Mouse (Mus musculus) myocyte (in vitro differentiated cells): Measurements from ENCODE around the gene Ptprz1. TPM values are rescaled to one million over a fixed set of nuclear protein-coding genes. Genes with fewer than 3 reads are reported as not detected.

Experiments
- H3K27me3 ChIP-seq: one replicate; pipeline ENCODE4 v1.6.1; 2011; ENCODE audit not compliant: control insufficient read depth, insufficient read depth, insufficient read length
- H3K36me3 ChIP-seq: one replicate; pipeline ENCODE4 v1.6.1; 2011; ENCODE audit not compliant: control insufficient read depth, insufficient read depth
- H3K4me2 ChIP-seq: one replicate; pipeline ENCODE4 v1.6.1; 2011; ENCODE audit warnings: low read depth, control low read depth
- H3K4me3 ChIP-seq: one replicate; pipeline ENCODE4 v1.5.1; 2011; ENCODE audit warnings: mild to moderate bottlenecking, control low read depth, moderate library complexity
- H3K79me2 ChIP-seq: one replicate; pipeline ENCODE4 v1.6.1; 2011; ENCODE audit not compliant: control insufficient read depth, insufficient read depth
- H3ac ChIP-seq: one replicate; pipeline ENCODE4 v1.6.1; 2011; ENCODE audit not compliant: control insufficient read depth, insufficient read length
- CEBPB ChIP-seq: IDR thresholded peaks from 2 replicates; pipeline ENCODE4 v1.6.1; 2011; ENCODE audit warnings: mild to moderate bottlenecking, moderate library complexity; ENCODE audit not compliant: poor library complexity, insufficient read depth, severe bottlenecking
- E2F4 ChIP-seq: IDR thresholded peaks from one replicate; pipeline ENCODE4 v1.6.1; 2011; ENCODE audit warnings: mild to moderate bottlenecking, control low read depth, moderate library complexity; ENCODE audit not compliant: insufficient read depth
- MAX ChIP-seq: IDR thresholded peaks from one replicate; pipeline ENCODE4 v1.6.1; 2011; ENCODE audit warnings: low read depth, mild to moderate bottlenecking, control low read depth
- MYOD1 ChIP-seq, 3 experiments: IDR thresholded peaks; one replicate each; pipeline ENCODE4 v1.6.1; 2011; ENCODE audit warnings: control low read depth in 2 of 3, low read depth in 2 of 3, mild to moderate bottlenecking in 2 of 3, moderate library complexity in 1 of 3; ENCODE audit not compliant: insufficient read length in 2 of 3, control insufficient read depth in 1 of 3
- MYOG ChIP-seq, 3 experiments: IDR thresholded peaks; one replicate each; pipeline ENCODE4 v1.6.1; 2011; ENCODE audit warnings: control low read depth in 2 of 3, low read depth in 2 of 3, mild to moderate bottlenecking in 2 of 3; ENCODE audit not compliant: insufficient read length in 2 of 3, control insufficient read depth in 1 of 3, insufficient read depth in 1 of 3
- POLR2A ChIP-seq: IDR thresholded peaks from one replicate; pipeline ENCODE4 v1.6.1; 2011; ENCODE audit warnings: low read depth, mild to moderate bottlenecking, control low read depth, moderate library complexity; ENCODE audit not compliant: insufficient read length
- POLR2AphosphoS2 ChIP-seq: IDR thresholded peaks from one replicate; pipeline ENCODE4 v1.6.1; 2011; ENCODE audit warnings: low read depth, control low read depth; ENCODE audit not compliant: insufficient read length
- REST ChIP-seq: IDR thresholded peaks from one replicate; pipeline ENCODE4 v1.6.1; 2011; ENCODE audit warnings: mild to moderate bottlenecking, control low read depth, moderate library complexity; ENCODE audit not compliant: insufficient read depth, insufficient read length
- SRF ChIP-seq: IDR thresholded peaks from one replicate; pipeline ENCODE4 v1.6.1; 2011; ENCODE audit warnings: low read depth; ENCODE audit not compliant: control insufficient read depth, insufficient read length
- TCF12 ChIP-seq: IDR thresholded peaks from one replicate; pipeline ENCODE4 v1.6.1; 2011; ENCODE audit warnings: mild to moderate bottlenecking, control low read depth; ENCODE audit not compliant: poor library complexity, insufficient read depth, severe bottlenecking
- TCF3 ChIP-seq: IDR thresholded peaks from one replicate; pipeline ENCODE4 v1.6.1; 2011; ENCODE audit warnings: low read depth, control low read depth; ENCODE audit not compliant: insufficient read length
- USF1 ChIP-seq: IDR thresholded peaks from one replicate; pipeline ENCODE4 v1.6.1; 2011; ENCODE audit warnings: low read depth, mild to moderate bottlenecking, control low read depth, moderate library complexity
- polyA plus RNA-seq: library from polyadenylated mRNA; unstranded; fragments of >200 nt; fragmentation: generic; extraction: Trizol; gene quantifications from one replicate; pipeline ENCODE4 v1.2.1, GENCODE M21; 2012; ENCODE audit warnings: missing spikeins

The Ptprz1 gene
- polyA plus RNA-seq: not detected

DNA sequence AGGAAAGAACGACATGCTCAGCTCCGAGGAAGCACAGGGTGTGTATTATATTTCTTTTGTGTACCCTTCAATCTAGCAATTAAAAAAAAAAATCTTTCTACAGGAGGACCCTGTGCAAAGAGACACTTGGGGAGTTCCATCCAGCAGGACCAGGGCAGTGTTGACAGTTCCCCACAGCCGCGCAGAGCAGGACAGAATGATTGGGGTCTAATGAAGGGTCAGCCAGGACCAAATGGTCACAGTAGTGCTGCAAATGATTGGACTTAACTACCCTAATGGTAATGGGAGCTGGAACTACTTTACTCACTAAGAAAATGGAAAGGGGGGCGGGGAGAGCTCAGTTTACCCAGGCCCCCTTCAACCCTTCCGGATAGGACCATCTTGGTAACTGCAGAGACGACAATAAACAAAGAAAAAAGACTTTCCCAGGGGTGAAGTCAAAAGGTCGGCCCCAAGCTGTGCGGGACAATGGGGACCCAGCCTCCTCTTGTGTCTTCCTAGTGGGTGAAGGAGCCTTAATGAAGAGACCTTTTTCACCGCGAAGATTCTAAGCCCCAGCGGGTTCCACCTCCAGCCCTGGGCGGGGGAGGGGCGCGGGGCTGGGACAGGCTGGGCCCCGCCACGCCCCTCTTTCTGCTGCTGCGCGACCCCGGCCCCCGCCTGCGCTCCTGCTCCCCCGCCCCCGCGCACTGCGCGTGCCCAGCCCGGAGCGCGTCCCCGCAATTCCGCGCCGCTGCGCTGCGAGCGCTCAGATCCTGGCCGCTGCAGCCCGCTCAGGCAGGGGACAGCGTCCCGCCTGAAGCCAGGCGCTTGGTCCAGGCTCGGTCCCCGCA is at the start of gene Ptprz1:
Gene Ptprz1, plus strand, starts transcription at position 722 of the 833 bp plus-strand sequence.
- no peak within 1 kb of the TSS for H3K4me2 ChIP-seq
- H3K4me3 ChIP-seq: no peak within 1 kb of the TSS
- TF ChIP-seq POLR2A (no peak), TCF12 (no peak), USF1 (no peak)
- no peaks in the 10 kb centered on the region for H3K27me3 ChIP-seq
- H3ac ChIP-seq: no peak within 1 kb of the TSS
- no peaks in the 10 kb centered on the region for H3K36me3 ChIP-seq
- no peaks in the 10 kb centered on the region for H3K79me2 ChIP-seq

- no peaks in the 10 kb centered on the region for H3K36me3 ChIP-seq
- no peaks in the 10 kb centered on the region for H3K27me3 ChIP-seq
- no peak for TF ChIP-seq REST
- TF ChIP-seq MYOD1 (IDR thresholded peaks at IDR 0.05; ENCODE audit: control insufficient read depth in 1 of 3, insufficient read length in 2 of 3, low read depth in 2 of 3): no peak
- no peak for TF ChIP-seq POLR2AphosphoS2
- TF ChIP-seq MAX: no peak
- TF ChIP-seq POLR2A: no peak
- TF ChIP-seq TCF12: no peak
- TF ChIP-seq MYOG (IDR thresholded peaks at IDR 0.05; ENCODE audit: control insufficient read depth in 1 of 3, insufficient read depth in 1 of 3, insufficient read length in 2 of 3, low read depth in 2 of 3): no peak
- TF ChIP-seq TCF3: no peak
- TF ChIP-seq USF1: no peak
- no peak for TF ChIP-seq CEBPB
- no peak for TF ChIP-seq E2F4
- TF ChIP-seq SRF: no peak
- no peak overlapping the region for H3K4me2 ChIP-seq
- no peaks in the 10 kb centered on the region for H3K79me2 ChIP-seq
- H3ac ChIP-seq: no peak overlapping the region
- H3K4me3 ChIP-seq: no peak overlapping the region
Observed at GRCm38 (mm10) chr6:22833637-22834036, 41.7 kb upstream of the Ptprz1 start.

- Histone ChIP-seq H3ac (no peak overlapping the region), H3K4me2 (no peak overlapping the region), H3K79me2 (no peaks in the 10 kb centered on the region), H3K36me3 (no peaks in the 10 kb centered on the region), H3K4me3 (no peak overlapping the region), H3K27me3 (no peaks in the 10 kb centered on the region)
- no peak for TF ChIP-seq E2F4
- TF ChIP-seq POLR2A: no peak
- TF ChIP-seq MAX: no peak
- no peak for TF ChIP-seq POLR2AphosphoS2
- no peak for TF ChIP-seq CEBPB
Observed at GRCm38 (mm10) chr6:22834100-22834970, 41.0 kb upstream of the Ptprz1 start.

DNA sequence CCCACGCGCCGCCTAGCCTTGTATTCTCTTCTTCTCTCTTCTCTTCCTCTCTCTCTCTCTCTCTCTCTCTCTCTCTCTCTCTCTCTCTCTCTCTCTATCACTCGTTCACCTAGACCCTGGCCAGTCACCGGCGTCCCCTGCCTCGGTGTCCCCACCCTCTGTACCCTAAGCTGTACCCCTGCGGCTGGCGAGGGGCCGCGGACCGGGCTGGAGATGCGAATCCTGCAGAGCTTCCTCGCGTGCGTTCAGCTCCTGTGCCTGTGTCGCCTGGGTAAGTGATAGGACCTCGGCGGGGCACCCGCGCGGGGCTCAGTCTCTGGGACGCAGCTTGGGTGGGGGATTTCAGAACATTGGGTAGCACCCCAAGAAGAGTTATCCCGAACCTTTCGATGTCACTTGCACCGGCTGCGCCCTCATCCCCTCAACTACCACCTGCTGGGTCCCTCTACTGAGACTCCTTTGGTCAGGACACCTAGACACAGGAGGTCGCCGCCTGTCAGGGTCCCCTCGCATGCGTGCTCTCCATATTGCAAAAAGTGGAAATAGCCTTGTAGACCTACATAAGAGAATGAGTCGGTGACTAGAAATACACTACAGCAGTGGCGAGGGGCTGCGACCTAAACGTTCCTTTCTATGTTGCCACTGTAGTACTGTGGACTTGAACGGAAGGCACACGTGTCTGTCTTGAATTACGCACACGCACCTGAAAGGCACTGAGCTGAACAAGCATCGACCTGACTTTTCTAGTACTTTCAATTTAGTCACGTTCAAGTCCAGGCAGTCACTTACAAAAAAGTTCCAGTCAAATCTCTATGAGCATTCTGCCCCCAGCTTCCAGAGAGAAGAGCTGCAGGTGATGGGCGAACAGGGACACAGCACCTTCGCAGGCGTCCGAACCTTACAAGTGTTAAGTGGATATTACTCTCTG is 576 bp downstream of the Ptprz1 start:
- no peaks in the 10 kb centered on the region for H3K27me3 ChIP-seq
- H3K4me3 ChIP-seq: no peak overlapping the region
- TF ChIP-seq E2F4: no peak
- H3K4me2 ChIP-seq: no peak overlapping the region
- no peaks in the 10 kb centered on the region for H3K36me3 ChIP-seq
- no peaks in the 10 kb centered on the region for H3K79me2 ChIP-seq
- no peak overlapping the region for H3ac ChIP-seq

- H3K36me3 ChIP-seq: no peaks in the 10 kb centered on the region
- no peak overlapping the region for H3ac ChIP-seq
- no peak overlapping the region for H3K4me2 ChIP-seq
- H3K27me3 ChIP-seq: no peaks in the 10 kb centered on the region
- H3K79me2 ChIP-seq: no peaks in the 10 kb centered on the region
- TF ChIP-seq CEBPB: no peak
- no peak for TF ChIP-seq TCF3
- no peak for TF ChIP-seq TCF12
- no peak for TF ChIP-seq MAX
- no peak for TF ChIP-seq POLR2A
- no peak for TF ChIP-seq USF1
- no peak for TF ChIP-seq E2F4
- no peak for TF ChIP-seq POLR2AphosphoS2
- TF ChIP-seq SRF: no peak
- TF ChIP-seq REST: no peak
- no peak for TF ChIP-seq MYOG (IDR thresholded peaks at IDR 0.05; ENCODE audit: control insufficient read depth in 1 of 3, insufficient read depth in 1 of 3, insufficient read length in 2 of 3, low read depth in 2 of 3)
- TF ChIP-seq MYOD1 (IDR thresholded peaks at IDR 0.05; ENCODE audit: control insufficient read depth in 1 of 3, insufficient read length in 2 of 3, low read depth in 2 of 3): no peak
- no peak overlapping the region for H3K4me3 ChIP-seq
Observed at GRCm38 (mm10) chr6:22887978-22888377, 12.7 kb downstream of the Ptprz1 start.
